Mouse (Mus musculus): ENCODE results near the gene Erp29. TPM values are rescaled to one million over a fixed set of nuclear protein-coding genes. Genes with fewer than 3 reads are reported as not detected.
A peak's percentile ranks its signal among the peaks of the same experiment; 100 is the strongest.

Erp29 gene
- total RNA-seq, 4 experiments from 2014 or later: 138 to 165 (median 145) TPM

GRCm38 (mm10) chr5:121449976-121450375, 2.3 kb downstream of the Erp29 start:
- no peak for DNase-seq (ENCODE audit: low spot score in 2 of 2)

DNA sequence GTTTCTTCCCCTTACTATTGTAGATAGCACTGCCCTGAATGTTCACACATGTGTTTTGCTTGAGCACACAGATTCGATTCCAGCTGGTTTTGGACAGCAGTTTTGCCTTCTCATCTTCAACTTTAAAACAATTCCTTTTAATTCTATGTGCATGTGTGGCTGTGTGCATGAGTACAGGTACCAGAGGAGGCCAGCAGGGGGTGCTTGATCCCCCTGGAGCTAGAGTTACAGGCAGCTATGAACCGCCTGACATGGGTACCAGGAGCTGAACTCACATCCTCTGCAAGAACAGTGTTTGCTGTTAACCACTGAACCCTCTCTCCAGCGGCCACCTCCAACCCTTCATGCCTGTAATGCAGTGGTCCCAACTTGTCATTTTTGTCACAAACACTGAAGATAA, 3.9 kb downstream of the Erp29 start:
- no peak for DNase-seq (ENCODE audit: low spot score in 2 of 2)

DNA sequence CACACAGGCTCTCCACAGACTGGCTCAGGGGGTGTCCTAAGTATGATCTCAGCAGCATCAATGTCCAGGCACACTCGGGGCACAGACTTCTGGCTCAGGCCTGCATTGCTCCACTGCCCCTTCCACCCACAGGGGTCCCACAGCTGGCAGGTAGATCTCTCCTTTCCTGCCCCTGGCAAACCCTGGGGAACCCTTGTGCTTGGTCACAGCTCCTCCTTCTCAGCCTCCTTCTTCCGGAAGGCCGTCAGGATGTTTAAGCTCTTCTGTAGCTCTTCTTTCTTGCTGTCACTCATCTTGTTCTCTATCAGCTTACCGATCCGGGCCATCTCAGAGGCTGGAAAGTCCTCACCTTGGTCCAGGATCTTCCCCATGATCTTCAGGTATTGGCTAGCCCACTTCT, 7.4 kb downstream of the Erp29 start:
- DNase-seq (ENCODE audit: low spot score in 2 of 2): no peak

- DNase-seq (ENCODE audit: low spot score in 2 of 2): no peak
Measured at GRCm38 (mm10) chr5:121443548-121443947, 8.8 kb downstream of the Erp29 start.

DNA sequence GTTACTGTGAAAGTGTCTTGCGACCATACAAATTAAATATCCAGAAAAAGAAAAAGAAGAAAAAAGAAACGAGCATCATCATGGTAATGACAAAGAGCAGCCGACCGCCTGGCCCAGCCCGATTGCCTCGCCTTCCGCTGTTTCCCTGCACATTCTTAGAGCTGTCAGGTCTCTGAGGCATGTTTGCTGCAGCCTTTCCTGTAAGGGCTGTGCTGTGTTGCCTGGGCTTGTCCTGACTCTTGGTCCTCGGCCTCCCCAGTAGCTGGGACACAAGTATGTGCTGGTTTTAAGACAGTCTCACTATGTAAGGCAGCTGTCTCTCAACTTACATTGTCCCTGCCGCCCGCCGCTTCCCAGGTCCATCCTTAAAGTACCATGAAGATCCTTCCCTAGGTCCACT, 13.6 kb downstream of the Erp29 start:
- no peak for DNase-seq (ENCODE audit: low spot score in 2 of 2)

- DNase-seq (ENCODE audit: low spot score in 2 of 2): peak; percentile 45 to 54
Measured at GRCm38 (mm10) chr5:121438131-121438530, 14.2 kb downstream of the Erp29 start.

DNA sequence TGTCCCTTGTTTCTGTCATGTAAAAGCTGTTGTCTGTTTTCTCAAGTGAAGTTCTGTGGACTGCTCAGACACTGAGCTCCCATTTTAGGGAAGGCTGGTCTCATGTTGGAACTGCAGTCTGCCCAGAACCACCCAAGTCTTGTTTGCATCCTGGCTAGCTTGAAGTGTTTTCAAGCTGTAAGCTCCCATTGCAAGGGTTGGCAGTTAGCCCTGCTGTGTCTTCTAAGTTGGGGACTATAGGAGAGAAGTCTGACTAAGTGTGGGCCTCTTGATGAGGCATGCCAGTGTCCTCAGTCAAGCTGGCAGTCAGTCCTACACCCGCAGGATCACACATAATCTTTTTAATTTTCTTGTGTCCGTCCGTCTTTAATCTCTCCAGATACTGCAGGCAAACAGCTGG, 23.4 kb downstream of the Erp29 start:
- no peak for DNase-seq (ENCODE audit: low spot score in 2 of 2)

- DNase-seq (ENCODE audit: low spot score in 2 of 2): no peak
Measured at GRCm38 (mm10) chr5:121423297-121423696, 29.0 kb downstream of the Erp29 start.

GRCm38 (mm10) chr5:121422787-121423186, 29.5 kb downstream of the Erp29 start:
- DNase-seq (ENCODE audit: low spot score in 2 of 2): no peak

GRCm38 (mm10) chr5:121420721-121421120, 31.6 kb downstream of the Erp29 start:
- DNase-seq (ENCODE audit: low spot score in 2 of 2): no peak

- DNase-seq (ENCODE audit: low spot score in 2 of 2): no peak
Measured at GRCm38 (mm10) chr5:121410975-121411374, 41.3 kb downstream of the Erp29 start.

GRCm38 (mm10) chr5:121407856-121408255, 44.5 kb downstream of the Erp29 start:
- no peak for DNase-seq (ENCODE audit: low spot score in 2 of 2)

- DNase-seq (ENCODE audit: low spot score in 2 of 2): no peak
Measured at GRCm38 (mm10) chr5:121400849-121401248, 51.5 kb downstream of the Erp29 start.

GRCm38 (mm10) chr5:121400064-121400463, 52.2 kb downstream of the Erp29 start:
- no peak for DNase-seq (ENCODE audit: low spot score in 2 of 2)

GRCm38 (mm10) chr5:121399540-121399939, 52.8 kb downstream of the Erp29 start:
- no peak for DNase-seq (ENCODE audit: low spot score in 2 of 2)

GRCm38 (mm10) chr5:121398965-121399462, 53.3 kb downstream of the Erp29 start:
- no peak for DNase-seq (ENCODE audit: low spot score in 2 of 2)

GRCm38 (mm10) chr5:121398146-121398964, 54.0 kb downstream of the Erp29 start:
- no peak for DNase-seq (ENCODE audit: low spot score in 2 of 2)

GRCm38 (mm10) chr5:121397187-121398145, 54.8 kb downstream of the Erp29 start, which contains the start of gene Naa25:
TSS of gene Naa25 (plus strand) at chr5:121397936.
- DNase-seq (ENCODE audit: low spot score in 2 of 2): peak; percentile 88 to 91

DNA sequence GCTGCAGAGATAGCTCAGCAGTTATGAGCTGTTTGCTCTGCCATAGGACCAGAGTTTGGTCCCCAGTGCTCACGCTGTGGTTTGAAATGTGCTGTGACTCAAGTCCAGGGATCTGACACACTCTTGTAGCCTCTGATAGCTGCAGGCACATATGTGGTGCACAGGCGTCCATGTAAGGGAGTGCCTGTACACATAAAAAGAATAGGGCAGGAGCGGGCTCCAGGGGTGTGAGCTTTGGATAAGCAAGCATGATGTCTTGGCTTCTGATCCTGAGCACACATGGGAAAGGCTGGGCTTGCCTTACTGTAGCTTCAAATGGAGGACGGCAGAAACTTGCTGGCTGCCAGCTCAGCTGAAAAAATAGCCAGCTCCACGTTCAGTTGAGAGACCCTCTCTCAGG, 56.7 kb downstream of the Erp29 start:
- DNase-seq (ENCODE audit: low spot score in 2 of 2): no peak

DNA sequence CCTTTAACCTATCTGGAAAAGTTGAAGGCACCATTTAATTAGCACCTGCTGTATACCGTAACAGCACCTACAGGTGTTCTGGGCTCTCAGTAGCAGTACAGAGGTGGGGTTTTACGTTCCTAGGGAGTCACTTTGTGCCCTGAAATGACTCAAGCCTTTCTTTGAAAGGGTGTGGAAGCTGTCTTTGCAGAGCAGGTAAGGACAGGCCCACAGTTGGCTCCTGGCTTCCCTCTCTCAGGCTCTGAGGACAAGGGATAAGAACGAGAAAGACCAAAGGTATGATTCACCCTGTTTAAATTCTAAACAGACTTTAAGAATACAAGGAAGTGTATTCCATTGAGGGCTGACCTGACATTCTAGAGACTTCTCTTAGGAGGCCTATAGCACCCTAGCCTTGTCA, 58.9 kb downstream of the Erp29 start:
- no peak for DNase-seq (ENCODE audit: low spot score in 2 of 2)

- DNase-seq (ENCODE audit: low spot score in 2 of 2): peak in 1 of 2 experiments; percentile 44
Measured at GRCm38 (mm10) chr5:121392667-121393380, 59.5 kb downstream of the Erp29 start.

Data from layer of hippocampus, adult 8-10 months (tissue).